Mouse (Mus musculus) bone marrow macrophage, adult 2 months (primary cell): ENCODE measurements around the gene Nckap5l.
"Not testable (repeated sequence)": the region's sequence is repeated elsewhere in the genome, so short reads cannot be mapped to it uniquely, and the experiment has no call there.

Source experiments
- CTCF ChIP-seq: IDR thresholded peaks from 2 replicates; pipeline ENCODE4 v1.5.1; 2012; ENCODE audit warnings: low read depth, mild to moderate bottlenecking, low read length, moderate library complexity
- POLR2A ChIP-seq: IDR thresholded peaks from 2 replicates; pipeline ENCODE4 v1.6.1; 2012; ENCODE audit warnings: mild to moderate bottlenecking, low read depth, low read length, borderline replicate concordance

- not testable (repeated sequence) for TF ChIP-seq POLR2A, CTCF
Observed at GRCm38 (mm10) chr15:99386110-99386509, 71.4 kb downstream of the Nckap5l start.
